22 mouse cellular contexts compared by ENCODE assay signal in the genomic region with DNA sequence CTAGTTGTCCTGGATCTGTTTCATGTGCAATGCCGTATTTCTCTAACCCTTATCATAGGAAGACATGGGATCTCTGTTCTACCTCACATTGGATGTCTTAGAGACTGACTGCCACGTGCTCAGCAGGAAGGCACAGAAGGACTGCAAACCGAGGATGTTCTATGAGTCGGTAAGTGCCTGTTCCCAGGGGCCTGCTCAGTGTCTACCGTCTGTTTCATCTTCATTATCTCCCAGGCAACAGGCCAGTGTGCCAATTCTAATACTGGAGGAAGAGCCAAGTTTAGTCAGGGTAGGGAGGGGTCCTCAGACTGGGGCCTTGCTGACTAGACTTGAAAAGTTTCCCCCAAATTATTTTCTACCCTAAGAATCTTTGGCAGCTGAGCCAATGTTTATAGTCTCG. TPM values are rescaled to one million over a fixed set of nuclear protein-coding genes. Genes with fewer than 3 reads are reported as not detected.
DNase-seq lines count a peak whose midpoint lies in the region; ATAC-seq lines count a peak whose summit lies in the region.
"Had no signal": no experiment of that assay in that cellular context is flagged by ENCODE, and none has a peak within 500 bp of the region (broad histone marks: within the 10 kb centered on the region; RNA-seq: fewer than 3 reads in every experiment).

No protein-coding gene starts in this region.

- peak; percentile 75 for DNase-seq in left cerebral cortex, postnatal 4 days
- no peak for DNase-seq in left cerebral cortex, adult 8-10 months (ENCODE audit: low spot score in 2 of 2)
- DNase-seq in thymus, adult 18-20 months, result no peak
- DNase-seq: adrenal gland, postnatal 10 days; B cell, adult 2 months; gastrocnemius, postnatal 36 days; kidney, adult 9 months; liver; lung, embryonic 14.5 days; thymus, postnatal 36 days had no signal

- H3K9ac ChIP-seq in forebrain, embryonic 15.5 days (replicated peaks), result no peak overlapping the region
- no peak overlapping the region for H3K9ac ChIP-seq in forebrain, embryonic 13.5 days
- H3K9ac ChIP-seq in hindbrain, embryonic 16.5 days (ENCODE audit: low read depth, low read length), result no peak overlapping the region
- no peak overlapping the region for H3K9ac ChIP-seq in neural tube, embryonic 14.5 days (replicated peaks; ENCODE audit: low read depth, low read length)
- H3K9ac ChIP-seq: embryonic facial prominence, embryonic 15.5 days; heart, embryonic 13.5 days; lung, embryonic 14.5 days; stomach, embryonic 15.5 days had no signal

- no peaks in the 10 kb centered on the region for H3K36me3 ChIP-seq in forebrain, embryonic 15.5 days
- H3K36me3 ChIP-seq in forebrain, embryonic 13.5 days (ENCODE audit: poor library complexity, severe bottlenecking), result no peaks in the 10 kb centered on the region
- H3K36me3 ChIP-seq in hindbrain, embryonic 16.5 days (ENCODE audit: control insufficient read depth, insufficient read depth, low read length), result no peaks in the 10 kb centered on the region
- no peaks in the 10 kb centered on the region for H3K36me3 ChIP-seq in neural tube, embryonic 14.5 days (ENCODE audit: control insufficient read depth, insufficient read depth, low read length)
- H3K36me3 ChIP-seq: embryonic facial prominence, embryonic 15.5 days; heart, embryonic 13.5 days; stomach, embryonic 15.5 days had no signal

- no peaks in the 10 kb centered on the region for H3K4me1 ChIP-seq in forebrain, embryonic 15.5 days
- H3K4me1 ChIP-seq in forebrain, embryonic 13.5 days, result no peaks in the 10 kb centered on the region
- H3K4me1 ChIP-seq in hindbrain, embryonic 16.5 days (ENCODE audit: control insufficient read depth, insufficient read depth, low read depth, low read length), result no peaks in the 10 kb centered on the region
- no peaks in the 10 kb centered on the region for H3K4me1 ChIP-seq in neural tube, embryonic 14.5 days (ENCODE audit: control insufficient read depth, insufficient read depth, low read length)
- H3K4me1 ChIP-seq: embryonic facial prominence, embryonic 15.5 days; heart, embryonic 13.5 days; stomach, embryonic 15.5 days had no signal

- peak; percentile 63; the same call in 1 of the 2 replicates for ATAC-seq in forebrain, embryonic 15.5 days (replicated peaks)
- ATAC-seq in forebrain, embryonic 13.5 days, result no peak
- ATAC-seq in hindbrain, embryonic 16.5 days, result peak; percentile 89
- ATAC-seq in neural tube, embryonic 14.5 days (ENCODE audit: low read depth), result peak; percentile 84

- H3K4me3 ChIP-seq in forebrain, embryonic 15.5 days, result no peak overlapping the region
- no peak overlapping the region for H3K4me3 ChIP-seq in forebrain, embryonic 13.5 days
- no peak overlapping the region for H3K4me3 ChIP-seq in hindbrain, embryonic 16.5 days (ENCODE audit: low read length)
- H3K4me3 ChIP-seq in neural tube, embryonic 14.5 days (ENCODE audit: low read depth, low read length), result no peak overlapping the region
- H3K4me3 ChIP-seq: embryonic facial prominence, embryonic 15.5 days; heart, embryonic 13.5 days; stomach, embryonic 15.5 days had no signal

- WGBS in forebrain, embryonic 15.5 days, result 60% methylated on average over 6 of the region's 6 CpGs
- WGBS in forebrain, embryonic 13.5 days, result 84% methylated on average over 6 of the region's 6 CpGs
- 43% methylated on average over 6 of the region's 6 CpGs for WGBS in hindbrain, embryonic 16.5 days
- 62% methylated on average over 6 of the region's 6 CpGs for WGBS in neural tube, embryonic 14.5 days

- intact Hi-C loops in left cerebral cortex, postnatal 4 days (cut with DNase I), result no loop called here

- H3K27ac ChIP-seq in forebrain, embryonic 15.5 days (replicated peaks), result no peak overlapping the region
- H3K27ac ChIP-seq in forebrain, embryonic 13.5 days, result no peak overlapping the region
- H3K27ac ChIP-seq in hindbrain, embryonic 16.5 days (ENCODE audit: low read depth, low read length), result no peak overlapping the region
- no peak overlapping the region for H3K27ac ChIP-seq in neural tube, embryonic 14.5 days (ENCODE audit: low read depth, low read length)
- H3K27ac ChIP-seq: embryonic facial prominence, embryonic 15.5 days; heart, embryonic 13.5 days; stomach, embryonic 15.5 days had no signal

- no peaks in the 10 kb centered on the region for H3K9me3 ChIP-seq in forebrain, embryonic 15.5 days
- no peaks in the 10 kb centered on the region for H3K9me3 ChIP-seq in forebrain, embryonic 13.5 days (replicated peaks)
- no peaks in the 10 kb centered on the region for H3K9me3 ChIP-seq in hindbrain, embryonic 16.5 days (ENCODE audit: control insufficient read depth, low read length)
- no peaks in the 10 kb centered on the region for H3K9me3 ChIP-seq in neural tube, embryonic 14.5 days (ENCODE audit: control insufficient read depth, low read length)
- H3K9me3 ChIP-seq: embryonic facial prominence, embryonic 15.5 days; heart, embryonic 13.5 days; stomach, embryonic 15.5 days had no signal

- H3K4me2 ChIP-seq in forebrain, embryonic 15.5 days (replicated peaks), result no peak overlapping the region
- no peak overlapping the region for H3K4me2 ChIP-seq in forebrain, embryonic 13.5 days
- H3K4me2 ChIP-seq in hindbrain, embryonic 16.5 days (ENCODE audit: low read length), result no peak overlapping the region
- H3K4me2 ChIP-seq in neural tube, embryonic 14.5 days (ENCODE audit: low read depth, low read length), result no peak overlapping the region
- H3K4me2 ChIP-seq: embryonic facial prominence, embryonic 15.5 days; heart, embryonic 13.5 days; lung, embryonic 14.5 days; stomach, embryonic 15.5 days had no signal

- H3K27me3 ChIP-seq in forebrain, embryonic 15.5 days, result no peaks in the 10 kb centered on the region
- H3K27me3 ChIP-seq in forebrain, embryonic 13.5 days, result no peaks in the 10 kb centered on the region
- H3K27me3 ChIP-seq in hindbrain, embryonic 16.5 days (replicated peaks; ENCODE audit: control insufficient read depth, insufficient read depth, low read length), result no peaks in the 10 kb centered on the region
- no peaks in the 10 kb centered on the region for H3K27me3 ChIP-seq in neural tube, embryonic 14.5 days (ENCODE audit: control insufficient read depth, insufficient read depth, low read length)
- H3K27me3 ChIP-seq: embryonic facial prominence, embryonic 15.5 days; heart, embryonic 13.5 days; stomach, embryonic 15.5 days had no signal

RNA-seq across cellular contexts. Expression of a gene that starts 11.4 kb away (rescaled TPM):
- not detected in 2 replicates for polyA plus RNA-seq in forebrain, embryonic 15.5 days (2015; fragmentation: Nextera tagmentation; extraction: Ambion mirVana)
- not detected in 2 replicates for polyA plus RNA-seq in forebrain, embryonic 13.5 days (2015; fragmentation: Nextera tagmentation; extraction: Ambion mirVana)
- not detected for total RNA-seq in left cerebral cortex, postnatal 4 days (2021)
- not detected for total RNA-seq in left cerebral cortex, adult 8-10 months (2022)
- polyA plus RNA-seq in hindbrain, embryonic 16.5 days (2015; fragmentation: Nextera tagmentation; extraction: Ambion mirVana), result not detected in 2 replicates
- not detected in 2 replicates for polyA plus RNA-seq in neural tube, embryonic 14.5 days (2014; fragmentation: Nextera tagmentation; extraction: Ambion mirVana)
- total RNA-seq: common myeloid progenitor, adult 5-6 weeks; left cerebral cortex, adult 18-20 months; megakaryocyte, adult 5-6 weeks had no signal
- polyA plus RNA-seq: heart, embryonic 13.5 days; lung, embryonic 14.5 days; small intestine, adult 2 months had no signal

RNA-seq across cellular contexts. Expression of a gene that starts 21.3 kb away (rescaled TPM):
- polyA plus RNA-seq in forebrain, embryonic 15.5 days (2015; fragmentation: Nextera tagmentation; extraction: Ambion mirVana), result not detected in 2 replicates
- polyA plus RNA-seq in forebrain, embryonic 13.5 days (2015; fragmentation: Nextera tagmentation; extraction: Ambion mirVana), result 0.10 and 0.15 TPM in 2 replicates
- total RNA-seq in left cerebral cortex, postnatal 4 days (2021), result not detected
- not detected for total RNA-seq in left cerebral cortex, adult 8-10 months (2022)
- 0.15 TPM in 1 of 2 replicates, not detected in the other for polyA plus RNA-seq in hindbrain, embryonic 16.5 days (2015; fragmentation: Nextera tagmentation; extraction: Ambion mirVana)
- 0.19 TPM in 1 of 2 replicates, not detected in the other for polyA plus RNA-seq in neural tube, embryonic 14.5 days (2014; fragmentation: Nextera tagmentation; extraction: Ambion mirVana)
- total RNA-seq: common myeloid progenitor, adult 5-6 weeks; gastrocnemius, postnatal 36 days; left cerebral cortex, adult 18-20 months; megakaryocyte, adult 5-6 weeks had no signal
- polyA plus RNA-seq: frontal cortex, adult 2 months; heart, embryonic 13.5 days; lung, embryonic 14.5 days; small intestine, adult 2 months had no signal

RNA-seq across cellular contexts. Expression of a gene that starts 38.5 kb away (rescaled TPM):
- polyA plus RNA-seq in forebrain, embryonic 15.5 days (2015; fragmentation: Nextera tagmentation; extraction: Ambion mirVana), result 1.2 TPM in 1 of 2 replicates, not detected in the other
- polyA plus RNA-seq in forebrain, embryonic 13.5 days (2015; fragmentation: Nextera tagmentation; extraction: Ambion mirVana), result 1.5 TPM in 1 of 2 replicates, not detected in the other
- not detected for total RNA-seq in left cerebral cortex, postnatal 4 days (2021)
- under 1 TPM in 1 of 4 experiments, not detected in 3; 0.30 TPM for total RNA-seq in left cerebral cortex, adult 8-10 months (2022)
- polyA plus RNA-seq in hindbrain, embryonic 16.5 days (2015; fragmentation: Nextera tagmentation; extraction: Ambion mirVana), result not detected in 2 replicates
- 0.94 and 1.4 TPM in 2 replicates for polyA plus RNA-seq in neural tube, embryonic 14.5 days (2014; fragmentation: Nextera tagmentation; extraction: Ambion mirVana)
- total RNA-seq: common myeloid progenitor, adult 5-6 weeks; left cerebral cortex, adult 18-20 months; megakaryocyte, adult 5-6 weeks had no signal
- polyA plus RNA-seq: small intestine, adult 2 months had no signal
